Mouse (Mus musculus): ENCODE measurements around the gene Fchsd2. TPM values are rescaled to one million over a fixed set of nuclear protein-coding genes. Genes with fewer than 3 reads are reported as not detected.

Gene Fchsd2
- polyA plus RNA-seq, 1 experiment from 2014 or later = 33.1 TPM

GRCm38 (mm10) chr7:101324142-101324962 lies 231.7 kb downstream of the Fchsd2 start:
- Histone ChIP-seq H3K4me1 (ENCODE audit: control insufficient read depth, insufficient read depth, low read length) (peaks cover 13% of the 10 kb centered on the region; the same call in 1 of the 2 replicates), H3K36me3 (ENCODE audit: control insufficient read depth, insufficient read depth, low read length) (no peaks in the 10 kb centered on the region), H3K4me2 (replicated peaks; ENCODE audit: low read depth, low read length) (peak overlapping the region; percentile 34; the same call in 1 of the 2 replicates), H3K27ac (ENCODE audit: low read length) (no peak overlapping the region), H3K9ac (replicated peaks; ENCODE audit: low read depth, low read length) (no peak overlapping the region), H3K27me3 (ENCODE audit: control insufficient read depth, insufficient read depth, low read length) (no peaks in the 10 kb centered on the region), H3K4me3 (ENCODE audit: low read depth, low read length) (0 out of 2 replicates have a peak overlapping the region, but pooled peaks have one; percentile 13), H3K9me3 (ENCODE audit: control insufficient read depth, low read depth, low read length) (no peaks in the 10 kb centered on the region)
- 44% methylated on average over 6 of the region's 6 CpGs for WGBS
- ATAC-seq (ENCODE audit: insufficient number of reproducible peaks, insufficient read depth, low FRiP score, low read depth) = no peak

GRCm38 (mm10) chr7:101326006-101326405 lies 233.3 kb downstream of the Fchsd2 start:
- H3K4me1 ChIP-seq (ENCODE audit: control insufficient read depth, insufficient read depth, low read length) = peaks cover 13% of the 10 kb centered on the region; the same call in 1 of the 2 replicates
- no peak overlapping the region for H3K4me2 ChIP-seq (replicated peaks; ENCODE audit: low read depth, low read length)
- H3K9me3 ChIP-seq (ENCODE audit: control insufficient read depth, low read depth, low read length) = no peaks in the 10 kb centered on the region
- no peaks in the 10 kb centered on the region for H3K27me3 ChIP-seq (ENCODE audit: control insufficient read depth, insufficient read depth, low read length)
- H3K9ac ChIP-seq (replicated peaks; ENCODE audit: low read depth, low read length) = no peak overlapping the region
- ATAC-seq (ENCODE audit: insufficient number of reproducible peaks, insufficient read depth, low FRiP score, low read depth) = no peak
- H3K27ac ChIP-seq (ENCODE audit: low read length) = no peak overlapping the region
- no peak overlapping the region for H3K4me3 ChIP-seq (ENCODE audit: low read depth, low read length)
- H3K36me3 ChIP-seq (ENCODE audit: control insufficient read depth, insufficient read depth, low read length) = peaks cover 6% of the 10 kb centered on the region
- 89% methylated on average over 5 of the region's 5 CpGs for WGBS

- 50% methylated on average over 5 of the region's 5 CpGs for WGBS
- Histone ChIP-seq H3K36me3 (ENCODE audit: control insufficient read depth, insufficient read depth, low read length) (peaks cover 7% of the 10 kb centered on the region), H3K4me1 (ENCODE audit: control insufficient read depth, insufficient read depth, low read length) (peaks cover 13% of the 10 kb centered on the region; the same call in 1 of the 2 replicates), H3K4me3 (ENCODE audit: low read depth, low read length) (no peak overlapping the region), H3K9me3 (ENCODE audit: control insufficient read depth, low read depth, low read length) (no peaks in the 10 kb centered on the region), H3K27me3 (ENCODE audit: control insufficient read depth, insufficient read depth, low read length) (no peaks in the 10 kb centered on the region), H3K27ac (ENCODE audit: low read length) (no peak overlapping the region), H3K9ac (replicated peaks; ENCODE audit: low read depth, low read length) (no peak overlapping the region), H3K4me2 (replicated peaks; ENCODE audit: low read depth, low read length) (no peak overlapping the region)
- ATAC-seq (ENCODE audit: insufficient number of reproducible peaks, insufficient read depth, low FRiP score, low read depth) = no peak
Measured at GRCm38 (mm10) chr7:101327263-101327662, 234.6 kb downstream of the Fchsd2 start.

- Histone ChIP-seq H3K4me2 (replicated peaks; ENCODE audit: low read depth, low read length) (no peak overlapping the region), H3K9me3 (ENCODE audit: control insufficient read depth, low read depth, low read length) (no peaks in the 10 kb centered on the region), H3K27ac (ENCODE audit: low read length) (no peak overlapping the region), H3K4me1 (ENCODE audit: control insufficient read depth, insufficient read depth, low read length) (peaks cover 10% of the 10 kb centered on the region; the same call in 1 of the 2 replicates), H3K36me3 (ENCODE audit: control insufficient read depth, insufficient read depth, low read length) (peaks cover 7% of the 10 kb centered on the region), H3K27me3 (ENCODE audit: control insufficient read depth, insufficient read depth, low read length) (no peaks in the 10 kb centered on the region), H3K9ac (replicated peaks; ENCODE audit: low read depth, low read length) (no peak overlapping the region), H3K4me3 (ENCODE audit: low read depth, low read length) (no peak overlapping the region)
- WGBS = 93% methylated on average over 2 of the region's 2 CpGs
- no peak for ATAC-seq (ENCODE audit: insufficient number of reproducible peaks, insufficient read depth, low FRiP score, low read depth)
Measured at GRCm38 (mm10) chr7:101327786-101328185, 235.1 kb downstream of the Fchsd2 start.

GRCm38 (mm10) chr7:101328621-101329158 lies 236.0 kb downstream of the Fchsd2 start:
- no peak overlapping the region; the same call in 1 of the 2 replicates for H3K27ac ChIP-seq (ENCODE audit: low read length)
- no peak overlapping the region for H3K4me2 ChIP-seq (replicated peaks; ENCODE audit: low read depth, low read length)
- no peak for ATAC-seq (ENCODE audit: insufficient number of reproducible peaks, insufficient read depth, low FRiP score, low read depth)
- no peak overlapping the region for H3K4me3 ChIP-seq (ENCODE audit: low read depth, low read length)
- no peaks in the 10 kb centered on the region for H3K9me3 ChIP-seq (ENCODE audit: control insufficient read depth, low read depth, low read length)
- H3K36me3 ChIP-seq (ENCODE audit: control insufficient read depth, insufficient read depth, low read length) = peaks cover 7% of the 10 kb centered on the region
- 70% methylated on average over 4 of the region's 4 CpGs for WGBS
- H3K27me3 ChIP-seq (ENCODE audit: control insufficient read depth, insufficient read depth, low read length) = no peaks in the 10 kb centered on the region
- H3K9ac ChIP-seq (replicated peaks; ENCODE audit: low read depth, low read length) = no peak overlapping the region
- peaks cover 10% of the 10 kb centered on the region; the same call in 1 of the 2 replicates for H3K4me1 ChIP-seq (ENCODE audit: control insufficient read depth, insufficient read depth, low read length)

GRCm38 (mm10) chr7:101329606-101330005 lies 236.9 kb downstream of the Fchsd2 start:
- no peaks in the 10 kb centered on the region for H3K9me3 ChIP-seq (ENCODE audit: control insufficient read depth, low read depth, low read length)
- no peak overlapping the region for H3K9ac ChIP-seq (replicated peaks; ENCODE audit: low read depth, low read length)
- no peak overlapping the region for H3K27ac ChIP-seq (ENCODE audit: low read length)
- H3K4me1 ChIP-seq (ENCODE audit: control insufficient read depth, insufficient read depth, low read length) = peaks cover 10% of the 10 kb centered on the region; the same call in 1 of the 2 replicates
- H3K36me3 ChIP-seq (ENCODE audit: control insufficient read depth, insufficient read depth, low read length) = peaks cover 7% of the 10 kb centered on the region
- WGBS = 84% methylated on average over 4 of the region's 4 CpGs
- ATAC-seq (ENCODE audit: insufficient number of reproducible peaks, insufficient read depth, low FRiP score, low read depth) = no peak
- no peaks in the 10 kb centered on the region for H3K27me3 ChIP-seq (ENCODE audit: control insufficient read depth, insufficient read depth, low read length)
- H3K4me2 ChIP-seq (replicated peaks; ENCODE audit: low read depth, low read length) = no peak overlapping the region
- H3K4me3 ChIP-seq (ENCODE audit: low read depth, low read length) = no peak overlapping the region

GRCm38 (mm10) chr7:101330074-101330840 lies 237.6 kb downstream of the Fchsd2 start:
- Histone ChIP-seq H3K27ac (ENCODE audit: low read length) (no peak overlapping the region), H3K9ac (replicated peaks; ENCODE audit: low read depth, low read length) (no peak overlapping the region), H3K4me1 (ENCODE audit: control insufficient read depth, insufficient read depth, low read length) (peaks cover 10% of the 10 kb centered on the region; the same call in 1 of the 2 replicates), H3K4me3 (ENCODE audit: low read depth, low read length) (no peak overlapping the region), H3K9me3 (ENCODE audit: control insufficient read depth, low read depth, low read length) (no peaks in the 10 kb centered on the region), H3K4me2 (replicated peaks; ENCODE audit: low read depth, low read length) (no peak overlapping the region), H3K27me3 (ENCODE audit: control insufficient read depth, insufficient read depth, low read length) (no peaks in the 10 kb centered on the region), H3K36me3 (ENCODE audit: control insufficient read depth, insufficient read depth, low read length) (peaks cover 9% of the 10 kb centered on the region)
- WGBS = 61% methylated on average over 10 of the region's 10 CpGs
- peak; percentile 28; the same call in 1 of the 2 replicates for ATAC-seq (ENCODE audit: insufficient number of reproducible peaks, insufficient read depth, low FRiP score, low read depth)

- Histone ChIP-seq H3K27me3 (ENCODE audit: control insufficient read depth, insufficient read depth, low read length) (no peaks in the 10 kb centered on the region), H3K9me3 (ENCODE audit: control insufficient read depth, low read depth, low read length) (no peaks in the 10 kb centered on the region), H3K4me3 (ENCODE audit: low read depth, low read length) (no peak overlapping the region), H3K36me3 (ENCODE audit: control insufficient read depth, insufficient read depth, low read length) (peaks cover 9% of the 10 kb centered on the region), H3K27ac (ENCODE audit: low read length) (no peak overlapping the region), H3K4me1 (ENCODE audit: control insufficient read depth, insufficient read depth, low read length) (peaks cover 10% of the 10 kb centered on the region; the same call in 1 of the 2 replicates), H3K4me2 (replicated peaks; ENCODE audit: low read depth, low read length) (no peak overlapping the region), H3K9ac (replicated peaks; ENCODE audit: low read depth, low read length) (no peak overlapping the region)
- ATAC-seq (ENCODE audit: insufficient number of reproducible peaks, insufficient read depth, low FRiP score, low read depth) = no peak
- 83% methylated on average over 4 of the region's 4 CpGs for WGBS
Measured at GRCm38 (mm10) chr7:101330841-101331173, 238.1 kb downstream of the Fchsd2 start.

Measured in stomach, embryonic 14.5 days (tissue).